Mouse (Mus musculus) layer of hippocampus, postnatal 14 days (tissue): ENCODE results near the gene Efemp2. TPM values are rescaled to one million over a fixed set of nuclear protein-coding genes. Genes with fewer than 3 reads are reported as not detected.

Experiments used
- DNase-seq, 2 experiments: peaks; one replicate each; pipeline ENCODE4 v3.0.0; 2021 to 2022; ENCODE audit warnings: low spot score in 2 of 2, mixed read lengths in 1 of 2
- total RNA-seq, 2 experiments: library from RNA; stranded (reverse); gene quantifications; 2 replicates each; pipeline ENCODE4 v1.2.3; 2021

Efemp2 gene
- total RNA-seq, 2 experiments from 2014 or later, result 16.8 to 20.9 TPM

DNA sequence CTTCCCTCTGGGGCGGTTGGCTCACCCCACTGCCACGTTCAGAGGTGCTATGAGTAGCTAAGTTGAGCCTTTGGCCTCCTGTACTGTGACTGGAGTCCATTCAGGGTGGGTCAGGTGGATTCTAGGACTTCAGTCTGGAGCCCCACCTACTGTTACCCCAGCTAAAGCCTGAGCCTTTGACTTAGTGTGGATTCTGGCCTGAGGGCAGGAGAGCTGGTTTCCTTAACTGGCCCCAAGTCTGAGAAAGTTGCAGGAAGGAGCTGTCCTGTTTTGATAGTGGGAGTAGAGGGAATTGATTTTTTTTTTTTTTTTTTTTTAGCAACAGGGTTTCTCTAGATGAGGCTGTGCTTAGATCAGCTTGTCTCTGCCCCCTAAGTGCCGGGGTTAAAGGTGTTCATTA is 20.6 kb downstream of the Efemp2 start:
- DNase-seq, result no peak

DNA sequence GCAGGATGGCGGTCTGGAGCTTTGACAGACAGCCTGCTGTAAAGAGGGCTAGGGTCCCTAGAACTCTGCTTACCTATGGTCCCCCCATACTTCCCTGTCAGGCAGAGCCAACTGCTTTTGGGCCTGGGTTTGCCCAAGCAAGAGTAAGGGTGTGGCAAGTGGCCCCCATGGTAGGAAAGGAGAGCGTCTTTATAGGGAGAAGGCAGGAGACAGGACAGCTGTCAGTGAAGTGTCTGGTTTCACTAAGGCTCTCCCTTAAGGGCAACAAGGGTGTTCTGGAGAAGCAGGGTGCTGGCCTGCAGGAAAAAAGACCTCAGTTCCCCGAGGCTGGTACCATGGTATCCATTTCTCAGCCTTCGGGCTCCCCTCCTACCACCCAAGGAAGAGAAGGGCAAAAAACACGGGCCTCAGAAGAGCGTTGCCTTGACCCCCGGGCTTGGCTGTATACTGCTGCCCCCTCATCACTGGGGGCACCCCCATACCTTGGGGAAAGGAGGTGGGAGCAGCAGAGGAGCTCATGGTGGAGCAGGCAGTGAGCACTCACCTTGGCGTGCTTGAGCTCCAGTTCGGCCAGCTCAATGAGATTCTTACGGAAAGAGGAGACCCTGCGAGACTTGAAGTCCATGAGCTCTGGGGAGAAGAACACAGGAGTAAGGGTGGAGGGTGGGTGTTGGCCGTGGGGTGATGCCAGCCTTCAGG is 21.7 kb downstream of the Efemp2 start:
- no peak for DNase-seq

DNA sequence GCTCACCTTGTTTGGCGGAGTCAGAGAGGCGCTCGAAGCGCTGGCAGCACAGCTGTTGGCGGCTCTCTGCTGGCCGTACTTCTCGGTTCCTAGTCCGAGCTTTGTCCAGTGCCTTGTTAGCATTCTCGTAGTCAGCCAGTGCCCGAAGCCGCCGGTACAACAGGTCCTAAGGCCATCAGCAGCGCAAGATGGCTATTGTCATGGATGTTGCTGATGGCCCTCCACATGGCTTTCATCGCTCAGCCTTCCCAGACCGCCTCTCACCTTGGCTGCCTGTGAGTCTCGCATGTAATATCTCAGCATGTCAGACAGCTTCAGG is 22.3 kb downstream of the Efemp2 start:
- no peak for DNase-seq

DNA sequence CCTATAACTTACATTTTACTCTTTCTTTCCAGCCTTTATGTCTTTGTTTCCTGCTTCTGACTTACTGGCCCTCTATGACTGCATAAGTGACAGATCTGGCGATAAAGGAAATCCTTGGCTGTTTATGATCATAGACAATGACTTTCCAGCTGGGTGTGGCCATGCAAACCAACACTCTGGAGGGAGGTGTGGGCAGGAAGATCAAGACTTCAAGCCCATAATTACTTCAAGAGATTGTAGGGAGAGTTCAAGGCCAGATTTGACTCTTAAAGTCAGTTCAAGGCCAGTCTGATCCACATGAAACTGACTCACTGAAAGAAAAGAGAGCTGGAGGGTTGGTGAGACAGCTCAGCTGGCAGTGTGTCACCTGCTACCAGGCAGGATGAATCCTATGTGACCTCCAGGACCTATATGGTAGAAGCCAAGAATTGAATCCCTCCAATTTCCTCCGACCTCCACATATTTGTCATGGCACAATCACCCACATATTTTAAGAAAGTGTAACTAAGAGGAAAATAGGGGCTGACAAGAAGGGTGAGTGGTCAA is 26.6 kb downstream of the Efemp2 start:
- no peak for DNase-seq

DNA sequence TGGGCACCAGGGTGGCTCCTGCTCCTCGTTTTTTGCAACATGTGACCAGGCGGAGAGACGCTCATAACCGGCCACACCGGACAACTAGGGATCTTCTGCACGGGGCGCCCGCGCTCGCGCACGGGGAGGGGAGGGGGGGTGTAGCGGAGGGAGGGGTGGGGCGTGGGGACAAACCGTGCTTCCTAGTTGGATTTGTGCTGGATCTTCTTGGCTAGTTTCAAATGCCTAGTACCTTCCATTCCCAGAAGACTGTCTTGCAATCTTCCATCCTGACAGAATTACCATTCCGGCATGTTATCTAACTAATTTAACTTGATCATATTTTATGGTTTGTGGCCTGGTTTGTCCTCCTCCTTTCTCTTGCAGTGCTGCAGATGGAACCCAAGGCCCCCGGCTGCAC is 29.9 kb downstream of the Efemp2 start, which contains the start of gene 1700020D05Rik:
TSS of gene 1700020D05Rik (minus strand) at position 101 of the 400 bp plus-strand sequence.
- DNase-seq, result no peak

DNA sequence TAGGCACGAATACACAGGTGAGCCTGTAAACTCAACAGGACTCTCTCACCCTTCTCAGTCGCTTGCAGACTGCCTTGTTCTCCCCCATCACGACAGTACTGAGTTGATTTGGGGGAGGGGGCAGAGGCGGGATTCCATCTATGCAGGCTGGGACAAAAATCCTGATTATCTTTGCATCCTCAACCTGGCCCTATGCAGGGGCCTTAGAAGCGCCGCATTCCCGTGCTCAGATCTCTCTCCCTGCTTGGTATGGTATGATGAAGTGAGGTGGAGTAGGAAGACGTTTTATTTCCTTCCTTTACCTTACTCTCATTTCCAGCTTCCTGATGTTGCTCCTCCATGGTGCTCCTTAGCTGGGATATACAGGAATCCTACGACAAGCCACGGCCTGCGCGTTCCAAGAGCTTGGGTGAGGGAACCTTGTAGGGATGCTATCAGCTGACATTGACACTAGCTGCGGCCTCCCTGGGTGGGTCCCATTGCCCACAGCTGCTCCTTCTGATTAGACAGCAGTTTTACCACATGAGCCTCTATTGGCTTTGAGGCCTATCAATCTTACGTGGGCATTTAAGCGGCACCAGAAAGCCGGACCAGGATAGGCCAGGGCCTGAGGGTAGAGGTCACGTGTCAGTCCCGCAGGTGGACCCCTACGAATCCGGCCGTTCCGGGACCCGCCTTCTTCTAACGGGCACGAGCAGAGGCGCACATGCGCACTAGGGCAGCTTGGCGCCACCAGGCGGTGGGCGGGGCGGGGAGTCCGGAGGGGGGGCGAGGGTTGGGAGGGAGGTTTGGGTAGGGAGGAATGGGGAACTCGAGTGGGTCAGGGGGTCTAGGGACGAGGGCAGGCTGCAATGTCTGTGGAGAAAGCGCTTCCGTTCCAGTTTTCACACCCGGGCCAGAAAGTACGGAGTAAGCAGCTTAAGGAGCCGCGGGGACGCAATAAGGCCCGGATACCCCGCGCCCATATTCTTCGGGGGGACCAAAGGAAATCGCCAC is 36.6 kb downstream of the Efemp2 start, which contains the start of gene Snx32:
TSS of gene Snx32 (minus strand) at position 508 of the 996 bp plus-strand sequence.
- DNase-seq, result peak; percentile 95 to 99

DNA sequence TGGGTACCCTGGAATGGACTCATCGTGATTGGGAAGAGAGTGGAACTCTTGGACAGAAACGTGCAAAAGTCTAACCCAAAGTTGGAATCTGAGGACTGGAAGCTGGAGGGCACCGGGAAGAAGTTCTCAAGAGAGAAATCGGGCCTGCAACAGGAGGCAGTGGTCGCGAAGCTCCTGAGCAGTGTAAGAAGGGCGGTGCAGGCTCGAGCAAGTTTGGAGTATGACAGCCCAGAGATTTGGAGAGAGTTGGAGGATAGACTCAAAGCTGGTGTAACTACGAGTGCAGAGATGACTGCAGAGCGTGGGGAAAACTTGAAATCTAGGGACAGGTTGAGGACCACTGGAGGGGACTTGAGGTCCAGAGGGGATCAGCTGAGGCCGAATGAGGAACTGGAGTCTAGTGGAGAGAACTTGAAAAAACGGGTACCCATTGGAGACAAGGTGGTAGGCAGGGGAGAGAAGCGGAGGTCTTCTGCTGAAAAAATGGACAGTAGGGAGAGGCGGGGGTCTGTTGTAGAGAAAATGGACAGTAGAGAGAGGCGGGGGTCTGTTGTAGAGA is 37.4 kb downstream of the Efemp2 start:
- DNase-seq, result no peak

DNA sequence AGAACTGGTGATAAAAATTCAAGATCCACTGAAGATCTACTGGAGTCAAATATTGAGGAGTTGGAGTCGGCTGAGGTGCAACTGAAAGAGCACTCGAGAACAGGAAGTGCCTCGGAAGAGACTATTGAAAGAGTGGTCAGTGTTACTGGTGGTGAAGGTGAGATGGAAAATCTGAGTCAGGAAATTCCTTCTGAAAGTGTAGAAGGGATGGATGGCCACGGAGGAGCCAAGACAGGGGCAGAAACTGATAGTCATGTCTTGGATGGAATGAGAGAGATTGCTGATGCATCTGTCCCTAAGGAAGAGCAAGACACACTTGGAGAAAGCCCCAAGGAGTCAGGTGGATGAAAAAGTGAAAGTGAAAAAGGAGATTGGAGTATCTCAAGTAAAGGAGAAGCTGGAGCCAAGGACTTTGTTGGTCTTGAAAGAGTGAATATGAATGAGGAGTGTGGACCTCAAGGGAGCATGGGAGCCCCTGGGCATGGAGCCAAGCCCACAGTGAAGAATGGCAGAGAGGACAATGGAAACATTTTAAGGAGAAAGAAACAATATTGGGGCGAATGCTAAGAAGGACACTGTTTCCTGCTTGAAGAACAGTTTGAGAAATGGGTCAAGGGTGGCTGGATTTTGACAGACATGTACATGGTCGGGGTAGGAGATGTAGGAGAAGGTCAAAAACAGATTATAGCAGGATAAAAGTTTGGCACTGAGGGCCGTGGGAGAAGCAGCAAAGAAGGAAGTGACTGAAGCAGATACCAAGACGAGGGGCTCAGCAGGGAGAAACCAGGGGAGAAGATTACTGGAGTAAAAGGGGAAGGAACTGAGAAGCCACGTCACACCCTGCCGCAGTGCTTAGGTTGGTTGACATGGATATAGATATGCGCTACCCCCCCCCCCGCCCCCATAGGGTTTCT is 38.6 kb downstream of the Efemp2 start:
- no peak for DNase-seq

DNA sequence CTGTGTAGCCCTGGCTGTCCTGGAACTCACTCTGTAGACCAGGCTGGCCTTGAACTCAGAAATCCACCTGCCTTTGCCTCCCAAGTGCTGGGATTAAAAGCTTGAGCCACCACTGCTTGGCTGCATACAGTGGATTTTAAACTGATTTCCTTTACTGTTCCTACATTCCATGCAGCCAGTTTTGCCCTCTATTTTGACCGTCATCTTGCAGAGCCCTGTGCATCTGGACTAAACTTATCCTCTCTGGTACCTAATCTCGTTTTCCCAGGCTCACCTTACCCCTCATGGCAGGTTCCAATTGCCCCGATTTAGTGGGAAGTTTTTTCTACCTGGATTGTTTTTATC is 39.2 kb downstream of the Efemp2 start:
- no peak for DNase-seq

DNA sequence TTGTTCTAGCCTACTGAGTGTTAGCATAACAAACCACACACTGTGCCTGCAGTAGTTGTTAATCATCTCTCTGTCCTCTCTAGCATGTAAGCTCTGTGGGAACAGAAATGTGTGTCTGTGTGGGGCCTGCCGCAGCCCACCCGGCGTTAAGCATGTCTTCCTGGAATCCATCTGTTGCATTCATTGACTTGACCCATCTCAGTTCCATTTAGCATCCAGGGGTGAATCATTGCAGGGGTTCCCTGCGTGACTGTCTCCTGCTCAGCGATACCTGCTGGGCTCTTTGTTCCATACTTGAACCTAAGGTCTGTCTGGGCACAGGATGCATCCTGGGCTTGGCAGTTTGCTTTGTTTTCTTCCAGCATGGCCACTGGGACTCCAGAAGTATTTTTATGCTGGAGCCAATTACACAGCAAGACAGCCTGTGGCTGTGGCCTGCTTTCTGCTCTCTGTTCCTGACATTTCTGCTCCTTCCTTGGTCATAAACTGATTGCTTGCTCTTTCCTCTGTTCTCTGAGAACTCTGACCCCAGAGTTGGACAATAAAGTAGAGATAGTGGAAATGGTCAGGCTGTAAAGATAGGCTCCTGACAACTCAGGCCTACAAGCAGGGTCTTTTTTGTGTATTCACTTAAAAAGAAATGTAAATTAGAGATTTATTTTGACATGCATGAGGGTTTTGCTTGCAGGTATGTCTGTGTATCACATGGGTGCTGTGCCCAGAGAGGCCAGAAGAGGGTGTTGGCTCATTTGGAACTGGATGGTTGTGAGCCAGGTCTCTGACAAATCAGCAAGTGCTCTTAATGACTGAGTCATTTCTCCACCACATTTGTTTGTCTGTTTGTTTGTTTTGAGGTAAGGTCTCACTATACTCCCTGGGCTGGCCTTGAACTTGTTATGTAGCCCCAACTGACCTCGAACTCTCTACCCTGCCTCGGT is 42.4 kb downstream of the Efemp2 start:
- DNase-seq, result no peak

DNA sequence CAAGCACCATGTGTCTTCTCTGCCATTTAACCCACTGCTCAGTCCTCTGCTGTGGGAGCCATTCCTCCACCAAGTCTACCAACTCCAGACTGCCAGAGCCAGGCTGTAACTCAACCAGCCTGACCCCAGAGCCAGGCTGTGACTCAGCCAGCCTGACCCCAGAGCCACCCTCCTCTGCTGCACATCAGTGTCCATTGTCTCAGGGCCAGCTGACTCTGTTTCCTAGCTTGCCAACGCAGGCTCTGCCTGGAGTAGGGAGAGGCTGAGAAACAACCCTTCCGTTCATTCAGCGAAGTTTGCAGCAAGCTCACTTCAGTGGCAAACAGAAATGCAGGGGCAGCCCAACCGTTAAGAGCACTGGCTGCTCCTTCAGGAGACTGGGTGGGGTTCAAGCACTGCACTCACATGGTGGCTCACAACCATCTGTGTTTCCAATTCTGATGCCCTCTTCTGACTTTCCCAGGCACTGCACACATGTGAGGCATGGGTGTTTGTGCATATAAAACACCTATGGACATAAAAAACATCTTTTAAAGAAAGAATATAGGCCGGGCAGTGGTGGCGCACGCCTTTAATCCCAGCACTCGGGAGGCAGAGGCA is 43.3 kb downstream of the Efemp2 start:
- DNase-seq, result no peak

DNA sequence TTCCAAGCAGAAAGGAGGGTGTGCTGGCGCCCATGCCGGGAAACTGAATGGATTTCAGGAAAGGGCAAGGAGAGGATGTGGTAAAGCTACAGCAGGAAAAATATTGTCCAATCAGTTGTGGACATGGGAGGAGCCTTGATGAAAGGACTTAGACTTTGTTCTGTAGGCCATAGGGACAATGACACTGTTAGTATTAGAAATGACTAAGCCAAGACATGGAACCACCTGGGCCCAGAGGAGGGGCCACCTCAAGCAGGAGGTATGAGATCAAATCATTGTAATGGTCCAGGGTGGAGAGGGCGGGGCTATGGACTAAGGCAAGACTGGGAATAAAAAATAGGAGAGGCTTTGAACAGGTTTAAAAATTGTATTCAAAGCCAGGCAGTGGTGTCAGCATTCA is 45.0 kb downstream of the Efemp2 start:
- no peak for DNase-seq

DNA sequence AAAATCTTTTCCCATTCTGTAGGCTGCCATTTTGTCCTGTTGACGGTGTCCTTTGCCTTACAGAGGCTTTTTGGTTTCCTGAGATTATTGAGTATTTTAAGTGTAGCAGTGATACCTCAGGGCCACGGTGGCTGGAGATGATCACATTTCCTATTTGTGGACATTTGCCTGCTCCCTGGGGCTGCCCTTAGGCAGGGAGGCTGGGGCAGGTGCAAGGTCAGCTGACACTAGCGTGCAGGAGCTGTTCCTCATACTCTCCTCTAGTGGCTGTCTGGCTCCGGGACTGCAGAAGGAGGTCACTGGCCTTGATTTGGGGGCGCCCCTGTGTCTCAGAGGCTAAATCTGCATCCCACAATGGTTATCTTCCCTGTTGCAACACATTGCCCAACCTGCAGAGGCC is 51.5 kb downstream of the Efemp2 start:
- DNase-seq, result no peak

DNA sequence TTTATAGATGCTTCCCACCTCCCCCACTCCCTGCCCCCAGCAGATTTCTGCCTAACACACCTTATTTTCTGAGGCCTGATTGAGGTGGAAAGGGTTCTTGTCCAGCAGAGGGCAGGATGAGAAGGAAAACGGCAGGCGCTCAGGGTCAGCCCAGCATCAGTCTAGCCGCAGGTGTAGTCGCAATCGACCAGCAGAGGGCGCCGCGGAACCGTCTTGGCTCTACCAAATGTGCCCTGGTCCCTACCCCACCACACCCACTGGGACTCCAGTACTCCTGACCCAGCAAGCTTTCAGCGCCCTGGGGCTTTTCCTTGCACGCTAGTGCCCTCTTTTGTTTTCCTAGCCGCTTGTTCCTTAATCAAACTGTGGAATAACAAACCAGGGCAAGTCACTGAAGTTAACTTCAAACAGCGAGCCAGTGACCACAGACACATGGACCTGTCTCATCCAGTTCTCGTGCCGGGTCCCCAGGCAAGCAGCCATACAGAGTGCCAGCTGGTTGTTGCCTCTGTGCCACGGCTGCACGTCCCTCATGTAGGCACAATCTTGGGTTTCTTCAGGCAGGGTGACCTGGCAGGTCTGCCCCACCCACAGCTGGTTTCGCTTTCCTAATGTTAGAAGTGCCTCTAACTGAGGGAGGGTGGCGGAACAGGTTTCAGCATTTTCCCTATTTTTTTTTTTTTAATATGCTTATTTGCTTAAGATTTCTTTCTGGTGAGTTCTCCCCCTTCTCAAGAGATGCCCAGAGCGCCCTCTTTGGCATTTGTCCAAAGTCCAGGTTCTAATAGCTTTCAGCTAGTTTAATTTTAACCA is 55.8 kb downstream of the Efemp2 start:
- peak; percentile 89 to 92 for DNase-seq

DNA sequence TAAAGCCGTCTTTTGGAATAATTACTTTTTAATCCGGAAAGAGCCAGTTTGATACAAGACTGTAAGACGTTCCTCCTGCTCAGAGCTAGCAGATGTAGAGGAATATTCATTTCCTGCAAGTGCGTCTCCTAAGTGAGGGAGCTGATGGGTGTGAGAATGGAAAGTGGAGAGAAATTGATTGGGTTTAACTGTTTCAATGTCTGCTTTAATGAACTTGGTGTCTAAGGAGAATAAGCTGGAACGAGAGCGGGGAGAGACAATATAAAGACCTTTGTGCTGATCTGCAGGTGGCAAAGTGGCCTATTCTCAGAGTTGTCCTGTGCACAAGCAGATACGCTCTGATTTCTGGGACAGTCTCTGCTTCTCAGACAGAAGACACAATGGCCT is 56.4 kb downstream of the Efemp2 start:
- DNase-seq, result no peak
